Mouse (Mus musculus): ENCODE data around the gene Mgll.

Gene Mgll

GRCm38 (mm10) chr6:88724313-88725195 is at the start of gene Mgll:
TSS of gene Mgll (plus strand) at chr6:88724412.
- DNase-seq (ENCODE audit: low read depth, low spot score), result no peak

- DNase-seq (ENCODE audit: low read depth, low spot score), result no peak
Observed at GRCm38 (mm10) chr6:88675815-88676214, 48.4 kb upstream of the Mgll start.

DNA sequence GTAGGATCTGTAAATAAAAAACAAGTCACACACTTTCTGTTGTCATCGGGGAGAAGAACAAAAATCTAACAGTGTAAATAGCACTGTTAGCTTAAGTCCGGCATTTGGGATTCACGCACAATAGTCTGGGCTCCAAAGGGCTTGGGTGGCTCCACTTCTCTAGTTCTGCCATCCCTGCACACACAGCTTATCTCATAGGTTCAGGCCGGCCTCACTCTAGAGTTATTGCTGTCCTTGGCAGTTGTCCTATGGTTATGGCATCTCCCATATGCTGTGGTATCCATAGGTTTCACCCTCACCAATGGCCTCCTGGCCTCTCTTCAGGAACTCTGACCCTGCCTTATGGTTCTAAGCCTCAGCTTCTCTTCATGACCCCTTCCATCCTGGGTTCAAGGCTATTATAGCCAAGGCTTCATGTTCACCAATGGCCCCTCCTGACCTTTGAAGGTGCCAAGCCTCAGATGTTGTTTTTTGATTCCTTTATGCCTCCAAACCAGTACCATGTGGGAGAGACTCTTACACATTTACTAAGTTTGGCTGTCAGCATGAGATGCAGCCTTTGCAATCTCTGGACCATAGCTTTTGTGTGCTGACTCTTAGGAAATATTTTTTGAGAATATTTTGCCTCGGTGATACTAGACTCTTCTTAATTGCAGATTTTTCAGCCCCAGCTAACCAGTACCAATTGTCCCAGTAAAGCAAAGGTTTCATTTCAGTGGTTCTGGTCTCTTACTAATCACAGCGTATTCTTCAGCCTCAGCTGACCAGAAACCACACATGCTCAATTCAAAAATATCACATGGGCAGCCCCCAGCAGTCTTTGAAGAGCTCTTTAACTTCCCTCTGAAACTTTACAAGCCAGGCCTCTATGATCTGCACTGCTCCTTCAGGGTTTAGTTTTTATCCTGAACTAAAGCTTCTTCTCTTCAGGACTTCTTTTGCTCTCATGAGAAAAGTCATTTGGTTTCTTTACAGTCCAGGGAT is 47.2 kb upstream of the Mgll start:
- no peak for DNase-seq (ENCODE audit: low read depth, low spot score)

DNA sequence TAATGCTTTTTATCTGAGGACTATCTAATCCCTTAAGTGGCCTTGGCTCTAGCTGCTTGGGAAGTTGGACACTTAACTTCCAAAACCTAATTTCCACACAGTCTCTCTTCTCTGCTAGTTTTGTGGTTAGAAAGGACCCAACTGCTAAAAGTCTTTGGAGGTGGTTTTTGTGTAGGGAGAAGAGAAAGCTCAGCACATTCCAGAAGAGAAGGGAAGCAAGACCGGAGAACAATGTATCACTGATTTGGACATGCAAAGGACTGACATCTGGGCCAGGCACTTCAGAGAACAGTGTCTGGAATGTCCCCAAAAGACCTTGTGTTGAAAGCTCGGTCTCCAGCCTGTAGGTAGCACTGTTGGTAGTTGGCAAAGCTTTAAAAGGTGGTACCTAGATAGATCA is 46.5 kb upstream of the Mgll start:
- no peak for DNase-seq (ENCODE audit: low read depth, low spot score)

- DNase-seq (ENCODE audit: low read depth, low spot score), result no peak
Observed at GRCm38 (mm10) chr6:88681026-88681425, 43.2 kb upstream of the Mgll start.

GRCm38 (mm10) chr6:88683380-88684053 is 40.7 kb upstream of the Mgll start:
- no peak for DNase-seq (ENCODE audit: low read depth, low spot score)

GRCm38 (mm10) chr6:88688171-88688570 is 36.0 kb upstream of the Mgll start:
- no peak for DNase-seq (ENCODE audit: low read depth, low spot score)

- no peak for DNase-seq (ENCODE audit: low read depth, low spot score)
Observed at GRCm38 (mm10) chr6:88688712-88689111, 35.5 kb upstream of the Mgll start.

- DNase-seq (ENCODE audit: low read depth, low spot score), result no peak
Observed at GRCm38 (mm10) chr6:88690211-88690610, 34.0 kb upstream of the Mgll start.

DNA sequence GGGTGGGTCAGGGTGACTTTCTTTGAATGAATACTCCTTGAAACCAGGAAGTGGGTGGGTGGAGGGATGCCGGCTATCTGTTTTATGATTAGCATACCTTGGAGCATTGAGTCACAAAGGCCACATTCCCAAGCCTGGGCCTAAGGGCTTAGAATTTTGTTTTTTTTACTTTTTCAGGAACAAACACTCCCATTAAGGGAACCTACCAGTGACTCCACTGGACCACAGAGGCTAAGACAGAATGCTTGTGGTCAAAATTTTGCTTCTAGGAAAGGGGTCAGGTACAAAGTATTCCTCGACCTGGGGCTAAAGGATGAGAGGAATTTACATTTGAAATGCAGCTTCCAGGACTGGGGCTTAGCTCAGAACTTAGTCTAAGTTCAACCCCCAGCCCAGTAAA is 32.9 kb upstream of the Mgll start:
- no peak for DNase-seq (ENCODE audit: low read depth, low spot score)

DNA sequence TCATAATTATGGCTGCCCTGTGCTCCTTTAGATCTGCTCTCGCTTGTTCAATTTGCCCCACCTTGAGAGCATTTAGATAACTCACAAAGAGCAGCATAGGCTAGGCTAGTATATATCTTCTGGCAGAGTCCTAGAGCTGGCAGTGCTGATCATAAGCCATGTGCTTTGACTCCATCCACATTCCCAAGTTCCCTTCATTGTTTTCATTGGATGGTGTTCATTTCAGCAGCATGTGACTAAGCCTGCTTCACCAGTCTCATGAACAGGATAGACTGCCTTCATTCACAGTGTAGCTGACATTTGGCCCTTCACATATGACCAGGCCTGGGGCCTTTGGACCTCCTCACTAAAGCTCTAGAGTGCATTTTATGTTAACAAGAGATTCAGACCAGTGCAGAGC is 21.3 kb upstream of the Mgll start:
- DNase-seq (ENCODE audit: low read depth, low spot score), result no peak

DNA sequence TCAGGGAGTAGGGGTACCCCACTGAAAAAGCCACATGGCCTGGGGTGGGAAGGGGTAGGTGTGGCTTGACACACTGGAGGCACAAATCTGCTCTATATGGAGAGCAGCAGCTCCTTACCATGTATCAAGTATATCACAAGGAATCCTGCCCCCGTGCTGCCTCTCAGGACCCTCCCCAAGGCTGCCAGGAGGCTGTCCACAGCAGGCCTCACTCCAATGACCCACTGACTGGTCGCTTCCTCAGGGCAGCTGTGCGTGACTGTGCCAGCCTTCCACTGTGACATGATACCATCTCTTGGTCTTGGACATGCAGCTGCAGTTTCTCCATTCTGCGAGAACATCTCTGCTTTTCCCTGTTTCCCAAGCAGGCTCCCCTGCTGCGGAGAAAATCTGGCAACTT is 20.5 kb upstream of the Mgll start:
- no peak for DNase-seq (ENCODE audit: low read depth, low spot score)

DNA sequence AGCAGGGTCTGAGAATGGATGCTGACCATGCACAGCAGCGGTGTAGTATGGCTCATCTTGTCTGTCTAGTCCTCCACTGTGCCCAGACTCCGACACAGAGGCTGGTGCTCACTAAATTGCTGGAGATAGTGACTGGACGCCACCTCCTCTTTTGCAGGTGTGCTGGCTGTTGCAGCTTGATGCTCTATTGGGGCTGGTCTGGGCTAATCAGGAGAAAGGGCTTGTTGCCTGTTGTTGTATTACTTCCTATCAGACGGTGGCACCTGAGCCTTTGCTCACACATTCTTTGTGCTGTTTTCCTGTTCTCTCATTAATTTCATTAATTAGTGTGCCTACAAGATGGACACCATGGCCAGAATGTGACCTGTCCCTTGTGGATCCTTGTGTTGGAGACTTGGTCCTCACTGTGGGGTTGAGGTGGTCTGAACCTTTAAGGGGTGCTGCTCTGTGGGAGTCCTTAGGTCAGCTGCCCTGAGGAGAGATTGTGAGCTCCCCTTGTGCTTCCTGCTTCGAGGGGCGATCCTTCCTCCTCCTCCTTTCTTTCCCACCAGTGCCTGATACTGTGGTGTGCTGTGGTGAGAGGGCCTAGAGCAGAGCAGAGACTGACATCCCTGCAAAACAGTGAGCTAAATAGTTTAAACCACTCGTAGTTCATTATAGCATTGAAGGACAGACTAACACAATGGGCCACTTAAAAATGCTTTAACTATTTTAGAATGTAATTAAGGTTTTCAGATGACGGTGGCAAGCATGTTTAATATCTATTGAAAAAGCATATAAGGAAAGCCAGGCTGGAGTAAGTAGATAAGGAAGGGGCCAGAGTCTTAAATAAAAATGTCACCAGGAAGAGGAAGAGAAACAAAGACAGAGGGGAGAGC is 15.6 kb upstream of the Mgll start:
- DNase-seq (ENCODE audit: low read depth, low spot score), result no peak

DNA sequence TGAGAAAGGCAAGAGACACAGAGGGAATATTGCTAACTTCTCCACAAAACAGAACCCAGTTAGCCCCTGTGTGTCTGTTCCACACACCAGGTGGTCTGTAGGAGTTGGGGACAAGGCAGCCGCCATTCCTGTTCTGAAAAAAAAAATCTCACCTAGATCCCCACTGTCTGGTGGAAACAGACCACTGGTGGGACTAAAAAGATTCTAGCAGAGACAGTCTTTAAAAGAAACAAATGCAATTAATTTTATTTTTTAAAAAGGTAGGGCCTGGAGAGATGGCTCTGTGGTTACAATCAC is 15.0 kb upstream of the Mgll start:
- no peak for DNase-seq (ENCODE audit: low read depth, low spot score)

DNA sequence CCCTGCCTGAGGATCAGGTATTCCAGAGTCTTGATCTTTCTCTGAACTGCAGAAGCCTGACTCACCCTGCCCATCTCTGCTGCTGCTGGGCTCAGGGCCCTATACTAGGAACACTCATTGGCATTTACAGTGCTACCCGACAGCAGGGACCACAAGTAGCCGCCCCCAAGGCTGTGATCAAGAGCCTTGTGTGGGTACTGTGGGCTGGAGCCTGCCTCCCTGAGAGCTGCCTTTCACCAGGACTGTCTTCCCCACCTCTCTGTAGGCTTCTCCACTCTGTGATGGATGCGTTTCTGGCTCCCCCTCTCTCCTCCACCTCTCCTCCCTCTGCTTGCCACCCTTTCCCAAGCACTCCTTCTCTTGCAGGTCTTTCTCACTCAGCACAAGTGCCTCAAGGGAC is 12.9 kb upstream of the Mgll start:
- DNase-seq (ENCODE audit: low read depth, low spot score), result no peak

DNA sequence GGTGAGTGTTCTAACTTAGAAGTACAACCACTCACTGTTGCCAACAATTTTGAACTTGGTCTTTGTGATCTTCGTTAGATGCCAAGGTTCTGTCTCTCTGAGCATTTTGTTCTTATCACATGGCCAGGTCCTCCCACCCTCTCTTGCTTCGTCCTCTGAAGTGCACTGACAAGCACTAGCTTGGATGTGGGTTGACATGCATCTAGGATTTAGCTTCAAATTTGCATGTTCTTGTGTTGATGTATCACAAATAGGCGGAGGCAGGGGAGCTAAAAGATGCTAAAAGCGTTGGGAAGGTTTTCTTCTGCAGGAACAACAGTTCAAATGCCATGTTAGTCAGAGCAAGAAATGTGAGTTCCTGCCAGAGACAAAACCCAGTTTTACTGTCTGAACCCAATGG is 12.1 kb upstream of the Mgll start:
- no peak for DNase-seq (ENCODE audit: low read depth, low spot score)

GRCm38 (mm10) chr6:88713320-88713719 is 10.9 kb upstream of the Mgll start:
- DNase-seq (ENCODE audit: low read depth, low spot score), result no peak

- no peak for DNase-seq (ENCODE audit: low read depth, low spot score)
Observed at GRCm38 (mm10) chr6:88714200-88714674, 10.0 kb upstream of the Mgll start.

- DNase-seq (ENCODE audit: low read depth, low spot score), result no peak
Observed at GRCm38 (mm10) chr6:88715378-88715781, 8.8 kb upstream of the Mgll start.

DNA sequence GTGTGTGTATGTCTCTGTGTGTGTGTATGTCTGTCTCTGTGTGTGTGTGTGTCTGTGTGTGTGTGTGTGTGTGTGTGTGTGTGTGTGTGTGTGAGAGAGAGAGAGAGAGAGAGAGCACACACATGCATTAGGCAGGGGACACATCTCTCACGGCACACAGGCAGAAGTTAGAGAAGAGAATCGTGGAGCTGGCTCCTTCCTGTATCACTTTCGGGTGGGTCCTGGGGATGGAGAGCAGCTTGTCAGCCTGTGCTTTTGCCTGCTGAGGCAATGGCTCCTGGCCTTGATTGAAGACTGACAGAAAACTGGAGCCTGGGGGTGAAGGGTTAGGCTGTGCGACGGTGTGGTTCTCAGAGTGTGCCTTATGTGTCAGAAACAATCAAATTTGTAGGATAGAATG is 8.2 kb upstream of the Mgll start:
- no peak for DNase-seq (ENCODE audit: low read depth, low spot score)

Data from embryo, embryonic 11.5 days (tissue).